Mouse (Mus musculus): ENCODE measurements at regions not wholly inside any gene's neighbourhood (a gene's known extent, or its start where the extent isn't known, plus 50 kb on each side); places are given as distances from the start of the nearest gene placed in this dataset.

DNA sequence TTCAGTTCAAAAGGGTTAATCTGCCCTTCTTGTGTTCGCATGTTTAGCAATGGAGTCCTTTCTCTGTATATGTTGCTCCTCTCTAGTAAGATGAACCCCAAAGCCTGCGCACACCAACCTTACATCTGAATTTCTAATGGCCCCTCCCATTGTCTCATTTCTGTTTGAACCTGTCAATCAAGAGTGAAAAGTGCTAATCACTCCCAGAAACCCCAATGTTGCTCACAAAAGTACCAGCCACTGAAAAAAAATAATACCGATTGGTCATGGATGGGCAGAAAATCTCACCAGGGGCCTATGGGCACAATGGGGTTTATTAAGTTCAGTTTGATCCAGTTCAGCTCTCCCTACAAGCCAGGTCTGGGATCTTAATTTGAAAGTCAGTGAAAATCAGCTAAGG is 302.1 kb upstream of the Adgrl2 start:
- no peak overlapping the region for H3K4me3 ChIP-seq (ENCODE audit: low read depth, low read length)
- no peak overlapping the region for H3K27ac ChIP-seq (ENCODE audit: insufficient read depth, low read depth, low read length)
- no peaks in the 10 kb centered on the region for H3K4me1 ChIP-seq (ENCODE audit: control insufficient read depth, insufficient read depth, insufficient read length, low read length)
- TF ChIP-seq POLR2A (IDR thresholded peaks at IDR 0.05; ENCODE audit: low read depth, low read length) (no peak), CTCF (IDR thresholded peaks at IDR 0.05; ENCODE audit: extremely low read depth, insufficient read length, insufficient replicate concordance, low read depth, low read length) (no peak)
- no peaks in the 10 kb centered on the region; the same call in 1 of the 2 replicates for H3K27me3 ChIP-seq (ENCODE audit: control insufficient read depth, insufficient read depth, low read length)
- H3K36me3 ChIP-seq (ENCODE audit: control insufficient read depth, insufficient read depth, low read length), result no peaks in the 10 kb centered on the region
- WGBS, result 94% methylated on average over 3 of the region's 3 CpGs

DNA sequence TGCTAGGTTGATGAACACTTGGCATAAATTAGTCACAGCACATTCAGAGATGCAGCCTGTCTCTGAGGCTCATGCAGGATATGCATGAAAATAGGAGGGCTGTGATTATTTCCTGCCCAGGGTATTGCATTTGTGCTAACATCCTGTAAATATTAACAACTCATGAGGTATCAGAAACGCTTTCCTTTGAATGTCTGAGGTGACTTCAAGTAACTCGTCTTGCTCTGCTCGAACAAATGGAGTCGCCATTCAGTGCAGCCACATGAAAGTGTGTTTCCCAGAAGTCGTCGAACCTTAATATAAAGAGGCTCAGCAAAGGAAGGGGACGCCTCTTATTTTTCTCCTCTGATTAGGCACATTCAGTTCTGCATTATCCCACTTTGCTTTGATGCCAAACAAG is 301.1 kb upstream of the Adgrl2 start:
- no peak overlapping the region for H3K27ac ChIP-seq (ENCODE audit: insufficient read depth, low read depth, low read length)
- TF ChIP-seq CTCF (IDR thresholded peaks at IDR 0.05; ENCODE audit: extremely low read depth, insufficient read length, insufficient replicate concordance, low read depth, low read length), result no peak
- TF ChIP-seq POLR2A (IDR thresholded peaks at IDR 0.05; ENCODE audit: low read depth, low read length), result no peak
- no peak overlapping the region for H3K4me3 ChIP-seq (ENCODE audit: low read depth, low read length)
- H3K36me3 ChIP-seq (ENCODE audit: control insufficient read depth, insufficient read depth, low read length), result no peaks in the 10 kb centered on the region
- H3K4me1 ChIP-seq (ENCODE audit: control insufficient read depth, insufficient read depth, insufficient read length, low read length), result no peaks in the 10 kb centered on the region
- no peaks in the 10 kb centered on the region; the same call in 1 of the 2 replicates for H3K27me3 ChIP-seq (ENCODE audit: control insufficient read depth, insufficient read depth, low read length)
- WGBS, result 85% methylated on average over 7 of the region's 7 CpGs

GRCm38 (mm10) chr3:149290228-149290627 is 299.9 kb upstream of the Adgrl2 start:
- H3K27ac ChIP-seq (ENCODE audit: insufficient read depth, low read depth, low read length), result no peak overlapping the region
- no peak overlapping the region for H3K4me3 ChIP-seq (ENCODE audit: low read depth, low read length)
- no peaks in the 10 kb centered on the region; the same call in 1 of the 2 replicates for H3K27me3 ChIP-seq (ENCODE audit: control insufficient read depth, insufficient read depth, low read length)
- H3K4me1 ChIP-seq (ENCODE audit: control insufficient read depth, insufficient read depth, insufficient read length, low read length), result no peaks in the 10 kb centered on the region
- H3K36me3 ChIP-seq (ENCODE audit: control insufficient read depth, insufficient read depth, low read length), result no peaks in the 10 kb centered on the region
- TF ChIP-seq POLR2A (IDR thresholded peaks at IDR 0.05; ENCODE audit: low read depth, low read length), result no peak
- WGBS, result 78% methylated on average over 8 of the region's 8 CpGs

GRCm38 (mm10) chr3:149287080-149287479 is 296.7 kb upstream of the Adgrl2 start:
- no peaks in the 10 kb centered on the region for H3K27me3 ChIP-seq (ENCODE audit: control insufficient read depth, insufficient read depth, low read length)
- no peak overlapping the region for H3K27ac ChIP-seq (ENCODE audit: insufficient read depth, low read depth, low read length)
- TF ChIP-seq POLR2A (IDR thresholded peaks at IDR 0.05; ENCODE audit: low read depth, low read length) (no peak), CTCF (IDR thresholded peaks at IDR 0.05; ENCODE audit: extremely low read depth, insufficient read length, insufficient replicate concordance, low read depth, low read length) (no peak)
- H3K4me3 ChIP-seq (ENCODE audit: low read depth, low read length), result no peak overlapping the region
- H3K4me1 ChIP-seq (ENCODE audit: control insufficient read depth, insufficient read depth, insufficient read length, low read length), result no peaks in the 10 kb centered on the region
- no peaks in the 10 kb centered on the region for H3K36me3 ChIP-seq (ENCODE audit: control insufficient read depth, insufficient read depth, low read length)
- 34% methylated on average over 4 of the region's 4 CpGs for WGBS

GRCm38 (mm10) chr3:149284976-149285375 is 294.6 kb upstream of the Adgrl2 start:
- 88% methylated on average over 4 of the region's 4 CpGs for WGBS
- no peak overlapping the region for H3K27ac ChIP-seq (ENCODE audit: insufficient read depth, low read depth, low read length)
- H3K4me3 ChIP-seq (ENCODE audit: low read depth, low read length), result no peak overlapping the region
- TF ChIP-seq POLR2A (IDR thresholded peaks at IDR 0.05; ENCODE audit: low read depth, low read length) (no peak), CTCF (IDR thresholded peaks at IDR 0.05; ENCODE audit: extremely low read depth, insufficient read length, insufficient replicate concordance, low read depth, low read length) (no peak)
- no peaks in the 10 kb centered on the region for H3K36me3 ChIP-seq (ENCODE audit: control insufficient read depth, insufficient read depth, low read length)
- no peaks in the 10 kb centered on the region for H3K27me3 ChIP-seq (ENCODE audit: control insufficient read depth, insufficient read depth, low read length)
- H3K4me1 ChIP-seq (ENCODE audit: control insufficient read depth, insufficient read depth, insufficient read length, low read length), result no peaks in the 10 kb centered on the region

- no peaks in the 10 kb centered on the region for H3K36me3 ChIP-seq (ENCODE audit: control insufficient read depth, insufficient read depth, low read length)
- 70% methylated on average over 9 of the region's 9 CpGs for WGBS
- TF ChIP-seq POLR2A (IDR thresholded peaks at IDR 0.05; ENCODE audit: low read depth, low read length) (no peak), CTCF (IDR thresholded peaks at IDR 0.05; ENCODE audit: extremely low read depth, insufficient read length, insufficient replicate concordance, low read depth, low read length) (no peak)
- H3K27ac ChIP-seq (ENCODE audit: insufficient read depth, low read depth, low read length), result no peak overlapping the region
- no peaks in the 10 kb centered on the region for H3K27me3 ChIP-seq (ENCODE audit: control insufficient read depth, insufficient read depth, low read length)
- H3K4me3 ChIP-seq (ENCODE audit: low read depth, low read length), result no peak overlapping the region
- H3K4me1 ChIP-seq (ENCODE audit: control insufficient read depth, insufficient read depth, insufficient read length, low read length), result no peaks in the 10 kb centered on the region
These were observed 290.7 kb upstream of the Adgrl2 start for GRCm38 (mm10) chr3:149280807-149281789.

DNA sequence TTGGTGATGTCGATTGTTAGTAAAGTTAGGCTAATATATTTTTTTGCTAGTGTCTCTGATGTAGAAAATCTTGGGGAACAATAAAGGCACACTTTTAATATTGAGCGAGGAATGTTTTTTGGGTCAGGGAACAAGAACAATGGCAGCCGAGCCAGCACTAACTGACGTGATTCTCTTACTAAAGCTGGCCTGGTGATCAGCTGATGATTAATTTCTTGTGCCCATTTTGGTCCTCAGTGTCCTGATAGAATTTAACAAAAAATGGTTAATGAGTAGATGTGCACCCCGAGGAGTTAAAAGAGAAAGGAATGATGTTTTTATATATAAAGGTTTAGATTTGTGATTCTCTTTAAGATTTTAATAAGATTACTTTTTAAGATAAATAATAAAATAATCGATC is 289.0 kb upstream of the Adgrl2 start:
- H3K27me3 ChIP-seq (ENCODE audit: control insufficient read depth, insufficient read depth, low read length), result no peaks in the 10 kb centered on the region
- no peak overlapping the region for H3K27ac ChIP-seq (ENCODE audit: insufficient read depth, low read depth, low read length)
- TF ChIP-seq CTCF (IDR thresholded peaks at IDR 0.05; ENCODE audit: extremely low read depth, insufficient read length, insufficient replicate concordance, low read depth, low read length) (no peak), POLR2A (IDR thresholded peaks at IDR 0.05; ENCODE audit: low read depth, low read length) (no peak)
- 72% methylated on average over 6 of the region's 6 CpGs for WGBS
- no peaks in the 10 kb centered on the region for H3K4me1 ChIP-seq (ENCODE audit: control insufficient read depth, insufficient read depth, insufficient read length, low read length)
- H3K4me3 ChIP-seq (ENCODE audit: low read depth, low read length), result no peak overlapping the region
- no peaks in the 10 kb centered on the region for H3K36me3 ChIP-seq (ENCODE audit: control insufficient read depth, insufficient read depth, low read length)
